Mouse (Mus musculus): ENCODE data around the gene Wdr92. TPM values are rescaled to one million over a fixed set of nuclear protein-coding genes. Genes with fewer than 3 reads are reported as not detected.
"Not testable (repeated sequence)": the region's sequence is repeated elsewhere in the genome, so short reads cannot be mapped to it uniquely, and the experiment has no call there.

Wdr92 gene
- total RNA-seq, 2 experiments from 2014 or later, result 13.5 to 14.1 TPM

DNA sequence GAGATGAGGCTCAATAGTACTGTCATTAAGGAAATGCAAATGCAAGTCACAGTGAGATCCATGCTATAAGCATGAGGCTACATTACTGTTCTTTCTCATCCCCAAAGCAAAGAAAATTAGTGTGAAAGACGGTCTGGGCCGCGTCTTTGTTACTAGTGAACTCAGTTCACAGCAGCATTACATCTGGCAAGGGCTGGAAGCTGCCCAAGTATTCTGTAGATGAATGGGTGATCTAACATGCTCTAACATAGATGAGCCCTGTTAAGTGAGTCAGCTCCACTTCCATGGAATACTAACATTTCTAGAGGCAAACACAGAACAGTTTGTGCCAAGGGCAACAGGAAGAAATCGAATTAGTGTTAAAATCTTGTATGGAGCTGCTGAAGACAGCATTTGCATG lies 19.0 kb downstream of the Wdr92 start:
- DNase-seq (ENCODE audit: low spot score in 2 of 2), result no peak

GRCm38 (mm10) chr11:17202481-17202880 lies 20.6 kb downstream of the Wdr92 start:
- DNase-seq (ENCODE audit: low spot score in 2 of 2), result no peak

DNA sequence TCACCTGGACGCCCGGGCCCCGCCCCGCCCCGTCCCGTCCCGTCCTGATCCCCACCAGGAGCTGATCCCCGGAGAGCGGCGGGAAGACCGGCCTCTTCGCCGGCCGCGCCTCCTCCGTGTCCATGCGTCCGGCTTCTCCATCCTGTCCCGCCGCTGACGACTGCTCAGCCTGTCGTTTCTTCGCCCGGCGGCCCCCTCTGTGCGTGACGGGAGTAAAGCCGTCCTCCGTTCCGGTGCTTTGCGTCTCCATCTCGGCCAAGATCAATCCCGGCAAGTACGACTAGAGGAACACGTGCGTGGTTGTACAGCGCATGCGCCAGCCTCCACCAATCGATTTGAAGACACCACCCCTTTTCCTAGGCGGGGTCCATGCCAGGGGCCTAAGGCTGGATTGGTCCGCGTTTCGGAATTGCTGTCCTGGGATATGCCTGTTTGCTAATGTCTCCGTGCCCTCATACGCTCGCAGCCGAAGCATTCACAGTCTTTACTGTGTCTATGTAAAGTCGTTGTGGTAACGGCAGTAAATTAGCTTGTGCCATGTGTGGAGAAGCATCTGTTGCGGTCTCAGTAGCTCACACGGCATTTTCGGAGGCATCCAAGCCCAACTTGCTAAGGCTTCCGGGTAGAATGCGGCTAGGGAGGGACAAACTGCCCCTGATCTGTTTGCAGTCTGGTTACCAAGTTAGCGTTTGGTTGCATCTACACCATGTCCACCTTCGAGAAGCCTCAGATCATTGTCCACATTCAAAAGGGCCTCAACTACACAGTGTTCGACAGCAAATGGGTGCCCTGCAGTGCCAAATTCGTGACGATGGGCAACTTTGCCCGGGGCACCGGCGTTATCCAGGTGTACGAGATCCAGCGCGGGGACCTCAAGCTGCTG lies 29.6 kb downstream of the Wdr92 start, which contains the start of gene Pno1:
TSS of gene Pno1 (minus strand) at position 311 of the 883 bp plus-strand sequence.
- DNase-seq (ENCODE audit: low spot score in 2 of 2), result peak; percentile 91 to 92

DNA sequence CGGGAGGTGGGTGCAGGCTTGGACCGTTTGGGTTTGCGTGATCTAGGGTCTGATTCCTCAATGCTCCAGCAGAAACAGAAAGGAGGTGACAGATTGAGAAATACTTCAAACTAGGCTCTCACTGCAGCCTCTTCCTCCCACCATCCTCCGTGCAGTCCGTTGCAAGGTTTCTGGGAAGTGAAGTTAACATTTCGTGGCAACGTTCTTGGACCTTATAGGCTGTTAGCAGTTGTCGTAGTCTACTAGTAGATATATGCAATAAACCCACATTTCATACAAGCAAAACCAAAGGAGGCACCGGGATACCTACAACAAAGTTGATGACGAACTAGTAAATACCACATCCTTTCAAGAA lies 30.2 kb downstream of the Wdr92 start:
- DNase-seq (ENCODE audit: low spot score in 2 of 2), result no peak

- DNase-seq (ENCODE audit: low spot score in 2 of 2), result no peak
These were observed 31.1 kb downstream of the Wdr92 start for GRCm38 (mm10) chr11:17212903-17213509.

GRCm38 (mm10) chr11:17215475-17215874 lies 33.6 kb downstream of the Wdr92 start:
- no peak for DNase-seq (ENCODE audit: low spot score in 2 of 2)

GRCm38 (mm10) chr11:17221126-17221525 lies 39.2 kb downstream of the Wdr92 start:
- no peak for DNase-seq (ENCODE audit: low spot score in 2 of 2)

DNA sequence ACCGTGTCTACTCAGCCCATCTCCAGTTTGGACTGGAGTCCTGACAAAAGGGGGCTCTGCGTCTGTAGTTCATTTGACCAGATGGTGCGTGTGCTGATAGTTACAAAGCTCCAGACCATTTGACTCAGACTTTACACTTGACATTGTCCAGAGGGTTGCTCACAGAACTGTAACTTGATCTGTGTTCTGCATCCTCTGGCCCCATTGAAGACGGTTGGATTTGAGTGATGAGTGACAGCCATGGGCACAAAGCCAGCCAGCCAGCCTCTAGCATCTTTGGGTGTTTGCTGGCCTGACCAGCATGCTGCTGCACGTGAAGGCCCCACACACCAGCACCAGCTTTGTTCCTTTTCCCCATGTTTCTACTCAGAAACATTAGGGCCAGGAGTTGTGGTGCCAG lies 50.9 kb downstream of the Wdr92 start:
- DNase-seq (ENCODE audit: low spot score in 2 of 2), result no peak

DNA sequence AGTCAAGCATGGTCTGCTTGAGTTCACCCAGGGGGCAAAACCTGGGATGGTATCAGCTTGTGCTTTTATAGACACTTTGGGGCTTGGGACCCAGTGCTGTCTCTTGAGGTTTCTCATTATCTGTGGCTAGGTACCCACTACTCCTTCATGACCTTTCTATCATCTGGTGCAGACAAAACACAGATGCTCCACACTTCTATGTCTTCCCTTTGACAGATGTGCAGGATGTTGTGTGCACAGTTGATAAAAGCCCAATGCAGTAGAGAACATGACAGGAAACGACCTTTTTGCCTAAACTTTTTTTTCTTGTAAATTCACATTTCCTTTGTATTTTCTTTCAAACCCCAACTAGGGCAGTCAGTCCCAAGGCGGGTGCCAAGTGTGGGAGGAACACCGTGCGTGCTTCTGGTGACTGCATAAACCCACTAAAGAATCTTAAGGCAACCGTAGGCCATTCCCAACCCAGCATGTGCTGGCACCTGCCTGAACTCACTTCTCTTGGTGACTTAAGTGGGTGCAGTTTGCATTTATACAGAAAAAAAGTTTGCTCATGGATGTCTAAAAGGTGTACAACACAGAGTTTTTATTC lies 54.6 kb downstream of the Wdr92 start:
- no peak for DNase-seq (ENCODE audit: low spot score in 2 of 2)

DNA sequence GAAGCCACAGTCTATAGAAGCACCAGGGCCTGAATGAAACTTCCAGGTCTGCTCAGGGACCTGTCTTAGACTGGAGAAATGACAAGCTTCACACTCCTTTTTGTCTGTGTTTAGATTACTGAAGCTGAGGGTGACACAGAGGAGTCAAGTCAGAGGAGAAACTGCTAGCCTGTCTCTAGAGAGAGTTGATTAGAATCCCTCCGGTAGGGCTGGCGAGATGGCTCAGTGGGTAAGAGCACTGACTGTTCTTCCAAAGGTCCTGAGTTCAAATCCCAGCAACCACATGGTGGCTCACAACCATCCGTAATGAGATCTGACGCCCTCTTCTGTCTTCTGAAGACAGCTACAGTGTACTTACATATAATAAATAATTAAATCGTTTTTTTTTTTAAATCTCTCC lies 56.7 kb downstream of the Wdr92 start:
- DNase-seq (ENCODE audit: low spot score in 2 of 2), result not testable (repeated sequence)

DNA sequence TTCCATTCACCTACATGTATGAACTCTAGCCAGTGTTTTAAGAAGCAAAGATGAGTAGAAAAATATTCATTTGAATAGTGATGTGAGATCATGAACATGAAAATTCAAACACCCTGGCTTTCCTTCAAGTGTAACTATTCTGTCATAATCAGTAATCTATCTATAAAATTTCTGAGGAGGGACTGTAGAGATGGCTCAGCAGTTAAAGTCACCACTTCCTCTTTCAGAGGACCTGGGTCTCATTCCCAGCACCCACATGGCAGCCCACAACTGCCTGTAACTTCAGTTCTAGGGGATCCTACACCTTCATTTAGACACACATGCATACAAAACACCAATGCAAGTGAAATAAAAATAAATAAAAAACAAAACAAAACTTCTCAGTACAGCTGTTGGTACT lies 66.8 kb downstream of the Wdr92 start:
- no peak for DNase-seq (ENCODE audit: low spot score in 2 of 2)

- no peak for DNase-seq (ENCODE audit: low spot score in 2 of 2)
These were observed 75.0 kb downstream of the Wdr92 start for GRCm38 (mm10) chr11:17256813-17257365.

DNA sequence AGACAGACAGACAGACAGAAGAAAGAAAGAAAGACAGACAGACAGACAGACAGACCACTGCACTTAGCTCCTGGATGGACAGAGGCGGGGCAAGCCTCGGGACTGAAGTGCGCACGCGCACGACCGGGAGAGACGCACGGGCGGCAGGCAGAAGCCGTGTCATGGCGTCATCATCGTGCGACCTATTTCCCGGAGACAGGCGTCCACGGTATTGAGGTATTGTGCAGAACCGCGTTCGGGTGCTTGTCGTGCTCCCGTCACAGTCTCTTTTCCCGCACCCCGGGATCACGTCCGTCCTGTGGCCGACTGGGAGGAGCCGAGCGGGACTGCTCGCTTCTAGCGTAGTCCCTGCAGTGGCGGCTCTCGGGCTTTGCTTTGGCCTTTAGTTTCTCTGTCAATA lies 75.5 kb downstream of the Wdr92 start, which contains the start of gene C1d:
TSS of gene C1d (plus strand) at position 137 of the 400 bp plus-strand sequence.
- peak; percentile 93 to 94 for DNase-seq (ENCODE audit: low spot score in 2 of 2)

GRCm38 (mm10) chr11:17257861-17258260 lies 76.0 kb downstream of the Wdr92 start:
- peak in 1 of 2 experiments; percentile 25 for DNase-seq (ENCODE audit: low spot score in 2 of 2)

DNA sequence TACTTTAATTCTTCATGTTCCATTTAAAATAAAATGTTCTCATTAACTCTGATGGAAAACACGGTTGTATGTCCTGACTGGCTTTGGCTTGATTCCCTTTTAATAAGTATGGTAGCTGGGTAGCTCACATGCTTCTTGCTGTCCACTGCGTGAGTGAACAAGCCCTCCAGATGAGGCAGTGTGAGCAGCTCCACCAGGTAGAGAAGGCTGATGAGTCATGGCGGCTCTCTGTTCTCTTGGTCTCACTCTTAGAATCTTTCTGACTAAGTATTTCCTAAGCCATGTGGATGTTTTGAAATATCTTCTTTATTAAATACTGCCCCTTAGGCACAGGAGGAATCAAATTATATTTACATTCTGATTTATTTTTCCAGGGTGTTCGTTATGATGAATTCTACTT lies 85.3 kb downstream of the Wdr92 start:
- no peak for DNase-seq (ENCODE audit: low spot score in 2 of 2)

DNA sequence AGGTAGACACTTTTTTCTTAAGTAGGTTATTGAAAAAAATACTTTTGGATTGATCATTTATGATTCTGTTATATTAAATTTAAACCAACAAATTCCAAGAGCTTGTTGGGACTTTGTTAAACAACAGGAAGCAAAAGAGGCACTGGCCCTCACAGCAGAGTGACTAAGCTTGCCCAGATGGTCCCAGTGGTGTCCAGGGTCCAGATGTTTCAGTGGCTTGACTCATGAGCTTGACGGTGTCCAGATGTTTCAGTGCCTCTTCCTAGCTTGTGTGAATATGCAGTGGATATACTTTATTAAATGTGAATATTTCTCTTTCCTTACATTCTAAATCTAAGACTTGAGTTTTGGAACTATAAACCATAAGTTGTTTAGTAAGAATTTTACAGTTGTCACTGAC lies 86.9 kb downstream of the Wdr92 start:
- no peak for DNase-seq (ENCODE audit: low spot score in 2 of 2)

GRCm38 (mm10) chr11:17279959-17280358 lies 98.1 kb downstream of the Wdr92 start:
- DNase-seq (ENCODE audit: low spot score in 2 of 2), result peak in 1 of 2 experiments; percentile 15

Measured in adrenal gland, adult 18-20 months (tissue).